Mouse (Mus musculus) testis, adult 2 months (tissue): Measurements from ENCODE around the gene Zcchc2.

Source experiments
- CTCF ChIP-seq: fragments of 200-500 bp; IDR thresholded peaks from 2 replicates; pipeline ENCODE4 v1.5.1; 2012; ENCODE audit warnings: low read depth, mild to moderate bottlenecking, inconsistent platforms, low read length, moderate library complexity; ENCODE audit not compliant: control insufficient read depth, insufficient read depth, insufficient replicate concordance
- POLR2A ChIP-seq: fragments of 200-500 bp; IDR thresholded peaks from 2 replicates; pipeline ENCODE4 v1.6.1; 2012; ENCODE audit warnings: low read depth, mild to moderate bottlenecking, inconsistent platforms, low read length, moderate library complexity; ENCODE audit not compliant: control insufficient read depth

GRCm38 (mm10) chr1:106022998-106023397, 32.8 kb downstream of the Zcchc2 start:
- TF ChIP-seq CTCF (no peak), POLR2A (no peak)
